12 mouse cellular contexts compared by ENCODE assay signal in the genomic region with DNA sequence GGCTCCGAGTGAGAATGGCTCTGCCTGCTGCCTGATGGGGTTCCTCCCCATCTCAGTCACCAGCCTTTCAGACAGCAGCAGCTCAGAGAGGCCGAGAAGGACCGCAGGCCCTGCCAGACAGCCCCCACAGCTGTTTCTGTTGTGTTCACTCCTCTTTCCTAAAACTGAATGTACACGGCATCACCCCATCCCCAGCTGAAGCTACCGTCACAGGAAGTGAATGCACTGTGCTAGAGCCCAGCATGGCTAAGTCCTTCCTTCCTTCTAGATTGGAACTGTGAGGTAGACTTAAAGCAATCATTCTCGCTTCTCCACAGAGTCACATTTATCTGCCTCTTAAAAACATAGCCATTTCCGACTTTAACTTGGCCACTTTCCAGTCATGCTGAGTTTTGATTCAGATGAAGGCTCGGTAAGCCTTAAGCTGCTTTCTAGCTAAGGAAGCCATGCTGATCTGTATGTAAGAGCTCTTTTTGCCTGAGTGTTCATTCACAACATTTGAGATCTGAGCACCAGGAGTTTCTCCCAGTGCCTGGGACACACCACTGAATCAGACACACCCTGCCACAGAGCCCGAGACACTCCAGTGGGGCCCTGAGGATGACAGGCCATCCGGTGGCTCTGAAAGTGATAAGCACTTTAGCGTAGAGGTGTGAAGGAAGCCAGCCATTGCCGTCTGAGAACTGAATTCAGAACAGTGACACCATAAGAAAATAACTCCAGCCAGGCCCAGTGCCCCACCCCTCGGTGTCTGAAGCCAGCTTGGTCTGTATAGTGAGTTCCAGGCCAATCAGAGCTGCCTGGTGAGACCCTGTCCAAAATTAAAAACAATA. TPM values are rescaled to one million over a fixed set of nuclear protein-coding genes. Genes with fewer than 3 reads are reported as not detected.
DNase-seq lines count a peak whose midpoint lies in the region; ATAC-seq and TF ChIP-seq lines count a peak whose summit lies in the region.
"Had no signal": no experiment of that assay in that cellular context is flagged by ENCODE, and none has a peak within 500 bp of the region (broad histone marks: within the 10 kb centered on the region; RNA-seq: fewer than 3 reads in every experiment).

No protein-coding gene starts in this region.

- DNase-seq in forebrain, embryonic 11.5 days (ENCODE audit: low spot score) = no peak
- no peak for DNase-seq in kidney, adult 11 months
- no peak for DNase-seq in adrenal gland, adult (ENCODE audit: inconsistent age in 2 of 2, low spot score in 1 of 2)
- DNase-seq: thymus, postnatal 36 days had no signal

- no peak for ATAC-seq in forebrain, embryonic 12.5 days (ENCODE audit: low FRiP score)
- ATAC-seq in forebrain, embryonic 11.5 days (replicated peaks; ENCODE audit: low FRiP score) = no peak
- no peak for ATAC-seq in kidney, embryonic 16.5 days (ENCODE audit: low FRiP score, low TSS enrichment)
- no peak for ATAC-seq in embryonic facial prominence, embryonic 15.5 days (ENCODE audit: insufficient number of reproducible peaks, low FRiP score, low TSS enrichment, low read depth)
- ATAC-seq in intestine, postnatal 0 days = no peak
- ATAC-seq: intestine, embryonic 16.5 days had no signal

- H3K4me3 ChIP-seq in forebrain, embryonic 12.5 days (replicated peaks) = no peak overlapping the region
- no peak overlapping the region for H3K4me3 ChIP-seq in forebrain, embryonic 11.5 days (ENCODE audit: low read depth, low read length)
- H3K4me3 ChIP-seq in kidney, embryonic 16.5 days (ENCODE audit: low read length) = no peak overlapping the region
- no peak overlapping the region for H3K4me3 ChIP-seq in embryonic facial prominence, embryonic 15.5 days (replicated peaks)
- H3K4me3 ChIP-seq in megakaryocyte, embryonic 14.5 days (replicated peaks) = peak overlapping the region; percentile 15
- no peak overlapping the region for H3K4me3 ChIP-seq in intestine, postnatal 0 days (ENCODE audit: low read depth, low read length)
- H3K4me3 ChIP-seq: liver, embryonic 15.5 days; myocyte had no signal

- no peaks in the 10 kb centered on the region; the same call in 1 of the 2 replicates for H3K36me3 ChIP-seq in forebrain, embryonic 12.5 days (replicated peaks)
- no peaks in the 10 kb centered on the region; the same call in 1 of the 2 replicates for H3K36me3 ChIP-seq in forebrain, embryonic 11.5 days (ENCODE audit: control insufficient read depth, insufficient read depth, low read length)
- H3K36me3 ChIP-seq in kidney, embryonic 16.5 days (ENCODE audit: insufficient read depth, low read length) = peaks cover 29% of the 10 kb centered on the region
- peaks cover 13% of the 10 kb centered on the region for H3K36me3 ChIP-seq in embryonic facial prominence, embryonic 15.5 days
- H3K36me3 ChIP-seq in megakaryocyte, embryonic 14.5 days (replicated peaks; ENCODE audit: low read length) = no peaks in the 10 kb centered on the region
- H3K36me3 ChIP-seq in intestine, postnatal 0 days (ENCODE audit: control insufficient read depth, insufficient read depth) = no peaks in the 10 kb centered on the region
- H3K36me3 ChIP-seq: liver, embryonic 15.5 days had no signal

- H3K27ac ChIP-seq in forebrain, embryonic 12.5 days = peak overlapping the region; percentile 53; the same call in 1 of the 2 replicates
- H3K27ac ChIP-seq in forebrain, embryonic 11.5 days (ENCODE audit: low read depth, low read length) = no peak overlapping the region
- 0 out of 2 replicates have a peak overlapping the region, but pooled peaks have one; percentile 27 for H3K27ac ChIP-seq in kidney, embryonic 16.5 days (ENCODE audit: low read length)
- H3K27ac ChIP-seq in embryonic facial prominence, embryonic 15.5 days (replicated peaks) = peak overlapping the region; percentile 71
- H3K27ac ChIP-seq in intestine, postnatal 0 days (ENCODE audit: low read depth, low read length) = no peak overlapping the region
- H3K27ac ChIP-seq: liver, embryonic 15.5 days had no signal

- no peaks in the 10 kb centered on the region for H3K27me3 ChIP-seq in forebrain, embryonic 12.5 days
- H3K27me3 ChIP-seq in forebrain, embryonic 11.5 days (ENCODE audit: control insufficient read depth, insufficient read depth, low read length) = no peaks in the 10 kb centered on the region
- no peaks in the 10 kb centered on the region for H3K27me3 ChIP-seq in kidney, embryonic 16.5 days (ENCODE audit: insufficient read depth, low read length)
- H3K27me3 ChIP-seq in embryonic facial prominence, embryonic 15.5 days = no peaks in the 10 kb centered on the region
- peaks cover 10% of the 10 kb centered on the region for H3K27me3 ChIP-seq in megakaryocyte, embryonic 14.5 days (replicated peaks)
- H3K27me3 ChIP-seq in intestine, postnatal 0 days (replicated peaks; ENCODE audit: control insufficient read depth, insufficient read depth, low read length) = no peaks in the 10 kb centered on the region
- H3K27me3 ChIP-seq: liver, embryonic 15.5 days had no signal

- no peaks in the 10 kb centered on the region for H3K9me3 ChIP-seq in forebrain, embryonic 12.5 days
- no peaks in the 10 kb centered on the region for H3K9me3 ChIP-seq in forebrain, embryonic 11.5 days (ENCODE audit: control insufficient read depth, low read length)
- no peaks in the 10 kb centered on the region for H3K9me3 ChIP-seq in kidney, embryonic 16.5 days (ENCODE audit: low read length)
- H3K9me3 ChIP-seq in embryonic facial prominence, embryonic 15.5 days (replicated peaks) = no peaks in the 10 kb centered on the region
- no peaks in the 10 kb centered on the region for H3K9me3 ChIP-seq in megakaryocyte, embryonic 14.5 days
- H3K9me3 ChIP-seq in intestine, postnatal 0 days (ENCODE audit: control insufficient read depth) = no peaks in the 10 kb centered on the region
- H3K9me3 ChIP-seq: liver, embryonic 15.5 days had no signal

- no peak overlapping the region for H3K4me2 ChIP-seq in forebrain, embryonic 12.5 days
- no peak overlapping the region for H3K4me2 ChIP-seq in forebrain, embryonic 11.5 days (ENCODE audit: low read depth, low read length, severe bottlenecking)
- no peak overlapping the region for H3K4me2 ChIP-seq in kidney, embryonic 16.5 days (replicated peaks; ENCODE audit: low read depth, low read length)
- no peak overlapping the region for H3K4me2 ChIP-seq in embryonic facial prominence, embryonic 15.5 days (replicated peaks)
- H3K4me2 ChIP-seq in intestine, postnatal 0 days (replicated peaks; ENCODE audit: low read depth) = no peak overlapping the region
- H3K4me2 ChIP-seq: liver, embryonic 15.5 days had no signal

- 81% methylated on average over 13 of the region's 13 CpGs for WGBS in forebrain, embryonic 12.5 days
- WGBS in forebrain, embryonic 11.5 days = 85% methylated on average over 13 of the region's 13 CpGs
- WGBS in kidney, embryonic 16.5 days = 46% methylated on average over 13 of the region's 13 CpGs
- 57% methylated on average over 13 of the region's 13 CpGs for WGBS in embryonic facial prominence, embryonic 15.5 days
- 59% methylated on average over 13 of the region's 13 CpGs for WGBS in intestine, postnatal 0 days

- H3K4me1 ChIP-seq in forebrain, embryonic 12.5 days = peaks cover 4% of the 10 kb centered on the region; the same call in 1 of the 2 replicates
- H3K4me1 ChIP-seq in forebrain, embryonic 11.5 days (replicated peaks; ENCODE audit: control insufficient read depth, insufficient read depth, low read length) = no peaks in the 10 kb centered on the region
- H3K4me1 ChIP-seq in kidney, embryonic 16.5 days (ENCODE audit: insufficient read depth, low read length) = no peaks in the 10 kb centered on the region
- peaks cover 26% of the 10 kb centered on the region for H3K4me1 ChIP-seq in embryonic facial prominence, embryonic 15.5 days
- peaks cover 34% of the 10 kb centered on the region for H3K4me1 ChIP-seq in megakaryocyte, embryonic 14.5 days
- H3K4me1 ChIP-seq in intestine, postnatal 0 days (replicated peaks; ENCODE audit: control insufficient read depth, insufficient read depth, low read length) = no peaks in the 10 kb centered on the region
- H3K4me1 ChIP-seq: liver, embryonic 15.5 days had no signal

- no peak for TF ChIP-seq CTCF in intestine, postnatal 0 days (IDR thresholded peaks at IDR 0.05; ENCODE audit: low read depth)

- no peak overlapping the region for H3K9ac ChIP-seq in forebrain, embryonic 12.5 days
- H3K9ac ChIP-seq in forebrain, embryonic 11.5 days (ENCODE audit: low read length) = no peak overlapping the region
- no peak overlapping the region for H3K9ac ChIP-seq in kidney, embryonic 16.5 days (replicated peaks; ENCODE audit: low read length)
- H3K9ac ChIP-seq in embryonic facial prominence, embryonic 15.5 days = no peak overlapping the region
- H3K9ac ChIP-seq in intestine, postnatal 0 days (ENCODE audit: low read depth, low read length) = no peak overlapping the region
- H3K9ac ChIP-seq: liver, embryonic 15.5 days had no signal

RNA-seq across cellular contexts. Expression of a gene that starts 33.6 kb away (rescaled TPM):
- polyA plus RNA-seq in forebrain, embryonic 12.5 days (2016; fragmentation: Nextera tagmentation; extraction: Ambion mirVana) = 0.09 TPM in 1 of 2 replicates, not detected in the other
- not detected in 2 replicates for polyA plus RNA-seq in forebrain, embryonic 11.5 days (2014; fragmentation: Nextera tagmentation; extraction: Ambion mirVana)
- polyA plus RNA-seq in kidney, embryonic 16.5 days (2015; fragmentation: Nextera tagmentation; extraction: Ambion mirVana) = 0.11 and 0.26 TPM in 2 replicates
- 7.8 TPM in 2 replicates for polyA plus RNA-seq in embryonic facial prominence, embryonic 15.5 days (2015; fragmentation: Nextera tagmentation; extraction: Ambion mirVana)
- not detected in 2 replicates for polyA plus RNA-seq in megakaryocyte, embryonic 14.5 days (2012; ENCODE audit: insufficient read depth, low replicate concordance)
- polyA plus RNA-seq in intestine, postnatal 0 days (2015; fragmentation: Nextera tagmentation; extraction: Ambion mirVana) = 0.38 and 0.56 TPM in 2 replicates
- polyA plus RNA-seq: liver, embryonic 15.5 days had no signal

Comparison
In these comparisons a context has a peak if more than half of its experiments do, and no peak if none do; other contexts are left out.
1. H3K27ac ChIP-seq: peak in forebrain, embryonic 12.5 days (single experiment), kidney, embryonic 16.5 days (single experiment) and embryonic facial prominence, embryonic 15.5 days (single experiment); none in forebrain, embryonic 11.5 days (single experiment) and intestine, postnatal 0 days (single experiment).